Mouse (Mus musculus): ENCODE measurements around the gene Tmem151a.

- TF ChIP-seq POLR2A (IDR thresholded peaks at IDR 0.05; ENCODE audit: low read depth, low read length): no peak
- no peak for TF ChIP-seq CTCF (IDR thresholded peaks at IDR 0.05; ENCODE audit: extremely low read depth, insufficient read depth, insufficient read length, insufficient replicate concordance)
Measured at GRCm38 (mm10) chr19:5073518-5073917, 11.8 kb downstream of the Tmem151a start.

Measured in spleen, adult 2 months (tissue).